Mouse (Mus musculus): ENCODE results near the gene Msx2.

Gene Msx2

GRCm38 (mm10) chr13:53472614-53473124, at the start of gene Msx2:
Gene Msx2, minus strand, starts transcription at chr13:53473074.
- in situ Hi-C loops (cut with MboI, MseI) = no loop called here

- in situ Hi-C loops (cut with MboI, MseI) = no loop called here
Measured at GRCm38 (mm10) chr13:53521468-53521867, 48.6 kb upstream of the Msx2 start.

GRCm38 (mm10) chr13:53520343-53520937, 47.6 kb upstream of the Msx2 start:
- in situ Hi-C loops (cut with MboI, MseI) = no loop called here

- in situ Hi-C loops (cut with MboI, MseI) = no loop called here
Measured at GRCm38 (mm10) chr13:53519727-53520126, 46.9 kb upstream of the Msx2 start.

DNA sequence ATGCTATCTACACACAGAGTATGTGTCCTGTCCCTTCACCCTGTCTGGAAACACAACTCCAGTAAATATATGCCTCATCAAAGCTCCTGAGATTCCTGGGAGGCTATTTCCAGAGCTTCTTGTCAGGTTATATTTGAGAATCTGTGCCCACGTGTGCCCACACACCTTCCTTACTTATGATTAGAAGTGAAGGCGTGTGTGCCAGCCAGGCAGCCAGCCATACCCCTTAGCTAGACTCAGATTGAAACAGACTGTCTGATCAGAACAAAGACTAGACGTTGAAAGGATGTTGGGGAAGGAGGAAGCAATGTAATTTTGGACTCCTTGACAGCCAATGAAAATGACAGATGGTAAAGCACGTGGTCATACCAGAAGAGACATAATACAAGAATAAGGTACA, 45.4 kb upstream of the Msx2 start:
- in situ Hi-C loops (cut with MboI, MseI) = no loop called here

- in situ Hi-C loops (cut with MboI, MseI) = no loop called here
Measured at GRCm38 (mm10) chr13:53514574-53514973, 41.7 kb upstream of the Msx2 start.

DNA sequence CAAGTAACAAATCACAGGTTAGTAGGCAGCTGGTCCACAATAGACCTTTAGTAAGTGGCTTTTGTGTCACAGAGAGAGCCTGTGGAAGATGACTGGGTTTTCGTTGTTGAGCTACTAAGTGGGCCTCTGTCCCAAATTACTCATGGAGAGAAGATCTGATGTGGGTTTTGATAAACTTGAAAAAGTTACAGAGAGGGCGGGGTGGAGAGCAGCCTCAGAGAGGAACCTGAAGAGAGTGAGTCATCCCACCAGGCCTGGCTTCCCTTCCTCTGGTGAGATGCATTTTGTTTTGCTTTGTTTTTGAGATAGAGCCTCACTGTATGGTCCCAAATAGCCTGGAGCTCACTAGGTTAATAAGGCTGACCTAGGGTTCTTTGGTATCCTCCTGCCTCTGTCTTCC, 38.5 kb upstream of the Msx2 start:
- in situ Hi-C loops (cut with MboI, MseI) = no loop called here

GRCm38 (mm10) chr13:53502406-53502805, 29.5 kb upstream of the Msx2 start:
- in situ Hi-C loops (cut with MboI, MseI) = no loop called here

- in situ Hi-C loops (cut with MboI, MseI) = no loop called here
Measured at GRCm38 (mm10) chr13:53501561-53502253, 28.8 kb upstream of the Msx2 start.

GRCm38 (mm10) chr13:53501057-53501456, 28.2 kb upstream of the Msx2 start:
- in situ Hi-C loops (cut with MboI, MseI) = no loop called here

GRCm38 (mm10) chr13:53486512-53486911, 13.6 kb upstream of the Msx2 start:
- in situ Hi-C loops (cut with MboI, MseI) = no loop called here

DNA sequence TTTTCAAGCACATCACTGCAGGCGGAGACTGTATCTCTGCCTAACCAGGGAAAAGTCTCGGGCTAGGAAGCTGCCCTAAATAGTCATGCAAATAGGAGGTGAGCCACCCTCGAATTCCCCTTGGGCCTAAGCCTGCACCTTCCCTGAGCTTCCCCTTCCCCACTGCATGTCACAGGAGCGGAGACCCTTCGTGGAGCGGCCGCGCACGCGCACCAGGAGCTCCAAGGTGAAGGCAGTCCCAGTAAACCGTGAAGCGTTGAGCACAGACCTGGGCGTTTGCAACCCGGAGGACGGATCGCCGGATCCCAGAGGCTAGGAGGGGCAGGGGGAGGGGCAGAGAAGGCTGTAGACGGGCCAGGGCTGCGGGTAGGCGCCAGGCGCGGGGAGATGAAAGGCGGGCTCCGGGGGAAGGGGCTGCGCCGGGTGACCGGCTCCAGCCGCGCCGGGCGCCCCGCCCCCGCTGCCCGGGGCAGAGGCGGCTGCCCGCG, 2.9 kb upstream of the Msx2 start:
- in situ Hi-C loops (cut with MboI, MseI) = no loop called here

DNA sequence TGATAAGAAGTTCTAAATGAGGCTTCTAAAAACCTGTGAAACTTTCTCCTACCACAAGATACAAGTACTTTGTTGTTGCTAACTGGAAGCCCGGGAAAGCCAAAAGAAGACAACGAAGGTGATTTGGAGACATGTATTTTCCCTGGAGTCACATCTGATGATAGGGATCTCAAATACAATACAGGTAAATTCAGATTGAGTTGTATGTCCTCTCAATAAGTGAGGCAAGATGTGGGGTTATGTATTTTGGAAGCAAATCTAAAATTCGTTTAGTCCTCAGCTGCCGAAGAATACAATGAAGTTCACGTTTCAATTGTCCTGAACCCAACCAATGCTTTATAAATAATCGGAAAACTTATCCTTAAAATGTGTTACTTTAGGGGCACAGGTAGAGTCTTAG, 1.6 kb upstream of the Msx2 start:
- in situ Hi-C loops (cut with MboI, MseI) = no loop called here

DNA sequence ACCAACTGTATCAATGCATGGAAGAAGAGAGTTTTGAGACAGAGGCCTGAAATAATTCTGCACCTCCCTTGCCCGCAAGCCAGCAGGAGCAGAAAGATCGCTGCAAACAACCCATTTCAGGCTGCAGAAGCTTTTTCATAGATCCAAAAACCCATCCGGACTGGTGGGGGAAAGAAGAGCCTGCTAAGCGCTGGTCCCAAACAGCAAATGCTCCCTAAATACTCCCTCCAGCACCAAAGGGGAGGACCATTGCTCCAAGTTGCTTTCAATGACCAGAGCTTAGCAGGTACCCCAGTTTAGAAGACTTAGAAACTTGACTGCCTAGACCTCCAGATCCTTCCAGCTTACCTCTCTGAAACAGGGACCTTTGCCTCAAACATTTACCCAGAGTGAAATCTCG, 1.1 kb upstream of the Msx2 start:
- in situ Hi-C loops (cut with MboI, MseI) = no loop called here

DNA sequence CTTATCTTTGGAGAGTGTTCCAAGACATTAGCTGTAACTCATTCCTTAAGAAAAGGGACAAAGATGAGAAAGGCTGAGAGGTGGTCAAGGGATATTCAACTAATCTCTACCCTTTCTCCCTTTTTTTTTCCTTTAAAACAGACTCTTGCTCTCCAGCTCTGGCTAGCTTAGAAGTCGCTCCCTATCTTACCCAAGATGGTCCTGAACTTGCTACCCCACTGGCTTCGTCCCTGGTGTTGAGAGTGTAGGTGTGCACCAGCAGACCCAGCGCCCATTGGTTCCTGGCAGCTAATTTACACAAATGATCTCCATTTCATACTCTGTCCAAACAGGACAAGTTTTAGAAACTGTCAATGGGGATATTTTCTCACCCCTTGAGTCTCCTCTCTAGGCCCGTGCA, 417 bp upstream of the Msx2 start:
- in situ Hi-C loops (cut with MboI, MseI) = no loop called here

DNA sequence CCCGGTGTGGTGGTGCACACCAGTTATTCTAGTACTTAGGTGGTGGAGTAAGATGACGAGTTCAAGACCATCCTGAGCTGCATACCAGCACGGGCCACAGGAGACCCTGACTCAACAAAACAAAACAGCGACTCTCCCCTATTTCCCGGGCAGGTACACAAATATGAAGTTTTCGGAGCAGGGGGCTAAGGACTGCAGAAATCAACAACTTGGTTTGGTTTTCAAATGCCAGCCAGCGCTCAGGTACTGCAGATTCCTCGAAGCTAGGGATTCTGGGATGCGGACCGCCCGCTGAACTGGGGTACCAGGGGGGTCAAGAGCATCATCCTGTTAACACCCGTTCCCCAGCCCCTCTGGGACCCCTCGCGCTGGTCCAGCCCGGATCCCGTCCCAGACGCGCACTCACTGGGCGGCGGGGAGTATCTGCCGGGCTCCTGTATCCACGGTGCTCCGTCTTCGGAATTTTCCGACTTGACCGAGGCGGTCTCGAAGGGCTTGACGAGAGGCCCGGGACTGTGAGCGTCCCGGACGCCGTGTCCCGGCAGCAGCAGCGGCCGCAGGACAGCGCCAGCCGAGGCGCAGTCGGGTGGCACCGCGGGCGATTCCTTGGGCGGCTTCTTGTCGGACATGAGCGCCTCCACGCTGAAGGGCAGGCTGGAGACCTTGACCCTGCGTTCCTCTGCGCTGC, 804 bp downstream of the Msx2 start:
- in situ Hi-C loops (cut with MboI, MseI) = no loop called here

- in situ Hi-C loops (cut with MboI, MseI) = no loop called here
Measured at GRCm38 (mm10) chr13:53471411-53471810, 1.5 kb downstream of the Msx2 start.

DNA sequence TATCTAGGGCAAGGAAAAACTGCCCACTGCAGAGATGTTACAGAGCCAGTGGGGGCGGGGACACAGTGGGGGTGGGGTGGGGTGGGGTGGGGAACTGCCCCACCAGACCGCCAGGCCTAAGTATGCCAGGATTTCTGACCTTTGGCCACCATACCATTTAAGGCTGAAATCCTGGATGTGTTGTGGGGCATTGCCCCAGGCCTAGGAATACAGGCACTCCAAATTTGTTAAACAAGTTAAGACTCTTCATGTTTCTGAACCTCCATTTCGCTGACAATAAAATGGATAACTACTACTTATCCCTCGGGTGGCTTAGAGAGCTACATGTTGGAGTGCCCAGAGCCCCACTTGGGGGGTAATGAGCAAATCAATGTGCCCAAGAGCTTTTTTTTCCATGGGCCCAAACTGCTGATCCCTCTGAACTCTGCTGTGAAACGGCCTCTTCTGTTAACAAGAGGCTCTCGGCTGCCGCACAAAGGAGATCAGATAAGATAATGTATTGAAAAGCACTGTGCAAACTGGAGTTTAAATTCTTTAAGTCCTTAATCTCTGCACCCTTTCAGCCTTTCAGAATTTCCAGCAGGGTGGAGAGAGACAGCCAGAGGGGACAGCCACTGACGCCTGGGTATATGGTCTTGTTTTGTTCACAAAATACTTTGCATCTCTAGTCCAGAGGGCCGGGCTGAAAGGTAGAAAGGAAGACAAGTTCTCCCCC, 2.3 kb downstream of the Msx2 start:
- in situ Hi-C loops (cut with MboI, MseI) = no loop called here

DNA sequence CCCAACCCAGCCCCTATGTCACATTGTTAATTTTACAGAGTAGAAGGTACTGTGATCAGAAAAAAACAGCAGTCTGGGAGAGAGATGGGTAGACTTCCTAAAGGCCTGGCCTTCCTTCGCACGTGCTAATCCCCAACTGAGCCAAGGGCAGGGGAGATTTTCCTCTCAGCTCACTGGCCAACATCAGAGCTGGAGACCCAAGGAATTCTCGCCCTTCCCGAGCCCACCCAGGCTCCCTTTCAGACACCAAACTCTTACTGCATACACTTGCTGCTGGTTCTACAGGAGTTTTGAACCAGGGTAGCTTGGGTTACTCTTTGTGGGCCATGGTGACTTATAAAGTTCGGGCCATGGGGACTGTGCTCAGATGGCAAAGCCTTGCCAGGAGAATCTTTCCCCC, 3.1 kb downstream of the Msx2 start:
- in situ Hi-C loops (cut with MboI, MseI) = no loop called here

GRCm38 (mm10) chr13:53468171-53468570, 4.7 kb downstream of the Msx2 start:
- in situ Hi-C loops (cut with MboI, MseI) = no loop called here

DNA sequence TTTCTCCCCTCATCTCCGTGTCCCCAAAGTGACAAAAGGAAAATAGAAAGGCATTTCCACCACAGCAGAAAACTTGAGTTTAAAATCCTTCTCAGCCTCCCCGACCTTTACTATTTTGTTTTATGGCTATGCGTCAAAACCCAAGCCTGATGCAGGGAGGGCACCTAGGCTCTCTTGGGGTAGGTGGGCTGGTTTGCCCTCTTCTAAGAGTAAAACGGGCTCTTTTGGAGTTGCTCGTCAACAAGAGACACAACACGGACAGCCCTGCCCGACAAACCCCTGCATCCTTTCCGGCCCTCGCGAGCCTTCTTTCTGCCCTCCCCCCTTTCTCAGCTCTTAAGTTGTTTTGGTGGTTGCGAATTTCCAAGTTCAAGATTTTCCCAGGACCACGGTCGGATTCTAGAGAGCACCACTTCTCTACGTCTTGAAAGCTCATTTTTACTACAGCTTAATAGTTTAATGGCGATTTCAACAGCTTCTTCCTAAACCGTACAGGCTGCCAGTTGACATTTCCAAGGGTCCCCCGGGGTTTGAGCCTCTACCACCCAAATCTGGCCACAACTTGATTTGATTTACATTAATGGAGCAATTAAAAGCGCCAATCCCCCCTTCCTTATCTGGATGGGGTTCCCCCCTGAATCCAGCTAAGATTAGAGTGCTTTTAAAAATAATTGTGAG, 6.5 kb downstream of the Msx2 start:
- in situ Hi-C loops (cut with MboI, MseI) = no loop called here

All from T-helper 17 cell (primary cell).